Mouse (Mus musculus): ENCODE data around the gene Cd300lg.
A peak's percentile ranks its signal among the peaks of the same experiment; 100 is the strongest.

Cd300lg gene

GRCm38 (mm10) chr11:102041350-102041949 is at the start of gene Cd300lg:
TSS of gene Cd300lg (plus strand) at chr11:102041509.
- DNase-seq = no peak

DNA sequence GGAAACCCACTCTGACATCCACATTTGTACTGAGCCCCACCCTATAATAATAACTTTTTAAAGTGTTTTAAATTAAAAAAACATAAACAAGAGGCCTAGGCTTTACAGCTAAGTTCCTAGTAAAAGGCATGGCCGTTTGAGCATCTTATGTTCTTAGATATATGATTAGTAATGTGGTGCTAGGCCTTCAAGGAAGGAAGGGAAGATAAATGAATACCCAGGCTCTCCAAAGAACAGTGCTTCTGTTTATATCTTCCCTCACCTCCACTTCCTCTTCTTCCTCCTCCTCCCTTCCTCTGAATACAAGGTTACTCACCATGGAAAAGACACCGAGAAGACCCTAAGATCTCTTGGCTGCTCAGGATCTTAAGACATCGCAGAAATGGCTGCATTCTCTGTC is 49.5 kb upstream of the Cd300lg start:
- no peak for DNase-seq

DNA sequence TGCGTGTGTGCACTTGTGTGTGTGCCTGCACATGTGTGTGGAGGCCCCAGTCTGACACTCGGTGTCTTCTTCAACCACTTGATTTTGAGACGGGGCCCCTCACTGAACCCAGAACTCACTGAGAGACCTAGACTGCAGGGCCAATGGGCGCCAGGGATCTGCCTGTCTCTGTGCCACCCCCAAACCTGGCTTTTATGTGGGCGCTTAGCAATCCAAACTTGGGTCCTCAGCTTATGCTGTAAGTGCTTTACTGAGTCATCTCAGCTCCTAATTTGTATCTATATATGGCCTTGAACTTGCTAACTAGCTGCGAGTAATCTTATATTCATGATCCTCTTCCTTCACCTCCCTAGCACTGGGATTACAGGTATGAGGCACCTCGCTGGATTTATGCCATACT is 48.9 kb upstream of the Cd300lg start:
- no peak for DNase-seq

- no peak for DNase-seq
Measured at GRCm38 (mm10) chr11:101994100-101994499, 47.2 kb upstream of the Cd300lg start.

DNA sequence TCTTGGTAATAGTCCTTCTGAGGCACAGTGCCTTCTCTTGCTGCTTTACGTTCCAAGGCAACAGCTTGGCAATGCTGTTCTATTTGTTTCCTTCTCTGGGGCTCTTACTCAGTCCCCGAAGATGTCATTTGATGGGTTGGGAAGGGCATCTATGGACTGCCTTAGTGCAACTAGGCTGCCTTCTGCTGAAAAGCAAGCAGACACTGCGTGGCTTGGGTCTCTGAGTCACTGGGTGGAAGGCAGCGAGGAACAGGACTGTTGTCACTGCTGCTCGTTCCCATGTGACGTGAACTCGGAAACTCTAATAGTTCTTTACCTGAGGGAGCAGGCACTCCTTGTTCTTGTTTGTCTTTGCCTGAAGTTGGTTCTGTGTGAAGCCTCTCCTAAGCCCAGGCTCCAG is 45.4 kb upstream of the Cd300lg start:
- no peak for DNase-seq

DNA sequence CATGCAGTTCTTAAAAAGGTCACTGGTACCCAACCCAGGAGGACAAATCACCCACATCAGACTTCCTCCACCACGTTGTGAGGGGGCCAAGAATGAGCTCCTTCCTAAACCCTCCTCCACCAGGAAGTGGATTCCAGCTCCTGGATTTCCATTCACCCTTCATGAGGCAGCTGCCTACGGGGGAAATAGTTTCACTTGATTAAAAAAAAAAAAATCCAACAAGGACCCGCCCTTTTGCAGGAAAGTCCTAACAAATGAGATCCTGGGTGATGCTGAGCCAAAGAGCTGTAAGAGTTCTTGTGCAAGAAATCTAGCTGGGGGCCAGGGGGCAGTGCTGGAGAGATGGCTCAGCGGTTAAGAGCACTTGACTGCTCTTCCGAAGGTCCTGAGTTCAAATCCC is 43.1 kb upstream of the Cd300lg start:
- DNase-seq = peak; percentile 27 to 52

DNA sequence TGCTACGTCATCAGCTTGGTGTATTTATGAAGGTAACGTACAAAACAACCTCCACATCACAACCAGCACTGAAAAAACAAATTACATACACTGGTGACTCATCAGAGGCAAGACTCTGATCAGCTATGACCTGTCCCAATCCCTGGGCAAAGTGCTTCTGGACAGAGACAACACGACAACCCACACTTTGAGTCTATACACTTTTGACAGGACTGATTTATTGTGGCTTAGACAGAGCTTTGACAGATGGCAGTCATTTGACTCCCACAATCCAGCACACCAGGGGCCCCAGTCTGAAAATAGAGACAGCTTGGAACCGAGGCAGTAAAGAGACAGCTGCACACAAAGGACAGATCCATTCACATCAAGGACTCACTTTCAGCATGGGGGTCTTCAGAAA is 41.8 kb upstream of the Cd300lg start:
- DNase-seq = no peak

GRCm38 (mm10) chr11:102004251-102004650 is 37.1 kb upstream of the Cd300lg start:
- no peak for DNase-seq

DNA sequence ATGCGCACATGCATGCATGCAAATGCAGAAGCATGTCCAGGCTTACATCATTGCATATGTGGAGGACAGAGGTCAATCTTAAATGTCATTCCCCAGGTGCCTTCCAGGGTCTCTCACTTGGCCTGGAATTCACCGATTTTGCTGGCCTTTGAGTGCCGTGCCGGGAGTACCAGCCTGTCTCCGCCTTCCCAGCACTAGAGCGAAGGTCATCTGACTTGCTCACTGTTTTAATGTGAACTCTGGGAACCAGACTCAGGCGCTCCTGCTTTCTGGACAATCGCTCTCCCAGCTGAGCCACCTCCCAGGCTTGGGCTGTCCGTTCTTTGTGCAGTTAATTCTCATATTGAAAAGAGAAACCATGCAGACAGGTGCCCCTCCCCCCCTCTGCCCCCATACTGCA is 35.0 kb upstream of the Cd300lg start:
- no peak for DNase-seq

GRCm38 (mm10) chr11:102006688-102007087 is 34.6 kb upstream of the Cd300lg start:
- DNase-seq = no peak

GRCm38 (mm10) chr11:102008372-102008771 is 32.9 kb upstream of the Cd300lg start:
- no peak for DNase-seq

GRCm38 (mm10) chr11:102008954-102009637 is 32.2 kb upstream of the Cd300lg start:
- DNase-seq = no peak

GRCm38 (mm10) chr11:102010140-102010539 is 31.2 kb upstream of the Cd300lg start:
- DNase-seq = no peak

- no peak for DNase-seq
Measured at GRCm38 (mm10) chr11:102011510-102011909, 29.8 kb upstream of the Cd300lg start.

- DNase-seq = no peak
Measured at GRCm38 (mm10) chr11:102013201-102013600, 28.1 kb upstream of the Cd300lg start.

DNA sequence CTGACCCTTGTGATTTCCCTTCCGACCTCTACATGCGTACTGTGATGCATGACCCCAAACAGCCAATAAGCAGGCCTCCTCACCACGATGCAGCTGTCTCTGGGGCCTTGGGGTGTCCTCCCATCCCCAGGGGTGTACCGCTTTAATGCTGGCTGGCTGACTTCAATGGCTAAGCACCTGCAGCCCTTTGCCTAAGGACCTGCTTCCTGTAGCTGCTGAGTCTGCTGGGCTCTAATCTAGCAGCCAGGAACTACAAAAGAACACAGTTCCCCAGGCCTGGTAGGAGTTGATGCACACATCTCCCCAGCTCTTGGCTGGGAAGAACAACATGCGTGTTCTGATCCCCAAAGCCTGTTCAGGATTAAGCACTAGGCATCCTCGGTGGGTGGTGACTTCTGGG is 25.8 kb upstream of the Cd300lg start:
- DNase-seq = no peak

DNA sequence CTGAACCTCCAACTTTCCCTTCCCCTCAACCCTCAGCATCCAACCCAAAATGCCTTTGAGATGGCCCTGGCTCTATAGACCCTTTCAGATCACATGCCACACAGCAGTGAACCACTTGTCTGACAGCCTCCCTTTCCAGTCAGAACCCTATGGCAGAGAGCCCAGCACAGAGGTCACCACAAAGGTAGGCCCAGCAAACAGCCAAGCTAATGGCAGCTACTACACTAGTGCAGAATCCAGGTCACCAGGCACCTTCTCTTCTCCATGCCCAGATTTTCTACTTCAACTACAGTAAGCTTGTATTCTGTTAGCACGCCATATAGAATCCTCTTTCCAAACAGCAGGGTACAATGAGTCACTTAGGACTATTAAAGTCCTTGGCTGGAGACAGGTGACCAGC is 25.2 kb upstream of the Cd300lg start:
- DNase-seq = no peak

GRCm38 (mm10) chr11:102019736-102020135 is 21.6 kb upstream of the Cd300lg start:
- DNase-seq = no peak

DNA sequence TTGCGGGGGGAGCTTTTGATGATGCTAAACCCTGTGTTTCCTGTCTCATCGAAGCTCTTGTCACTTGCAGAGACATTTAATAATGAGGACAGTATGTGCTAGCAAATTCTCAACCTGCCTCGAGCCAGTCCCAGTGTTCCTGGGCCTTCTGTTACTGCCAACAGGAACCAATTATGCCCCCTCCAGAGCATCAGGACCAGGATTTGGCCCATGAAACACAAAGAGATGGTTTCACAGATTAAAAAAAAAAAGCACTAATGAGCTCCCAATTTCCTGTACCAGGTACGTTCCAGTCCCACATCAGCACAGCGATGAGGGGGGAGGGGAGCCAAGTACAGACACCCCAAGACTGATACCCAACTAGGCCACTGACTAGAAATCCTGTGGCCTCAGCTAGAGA is 20.1 kb upstream of the Cd300lg start:
- DNase-seq = no peak

GRCm38 (mm10) chr11:102023406-102023805 is 17.9 kb upstream of the Cd300lg start:
- DNase-seq = no peak

DNA sequence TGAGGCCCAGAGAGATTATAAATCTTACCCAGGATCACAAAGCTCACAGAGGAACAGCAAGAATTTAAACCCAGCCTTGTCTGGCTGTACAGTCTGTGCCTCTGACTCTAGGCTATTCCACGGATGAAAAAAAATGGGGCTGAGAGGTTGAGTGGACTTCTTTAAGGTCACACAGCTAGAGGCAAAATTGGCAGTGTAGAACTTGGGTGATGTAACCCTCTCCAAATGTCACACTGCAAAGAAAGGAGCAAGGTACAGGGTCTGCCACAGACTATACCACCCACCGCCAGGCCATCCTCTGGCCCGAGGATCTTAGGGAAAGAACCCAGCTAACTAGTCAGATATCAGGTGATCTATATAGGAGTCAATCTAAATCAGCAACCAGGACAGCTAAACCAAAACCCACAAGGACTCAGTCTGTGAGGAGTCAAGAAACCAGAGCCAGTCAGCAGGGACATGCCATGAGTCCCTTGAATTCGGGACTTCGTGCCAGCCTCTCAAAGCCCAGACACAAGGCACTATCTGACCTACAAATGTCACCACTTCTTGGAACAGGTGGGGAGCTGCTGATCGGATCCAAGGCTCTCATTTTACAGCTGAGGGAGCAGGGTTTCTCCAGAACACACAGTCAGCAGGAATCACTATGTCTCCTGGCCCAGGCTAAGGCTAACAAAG is 17.1 kb upstream of the Cd300lg start:
- DNase-seq = no peak

DNA sequence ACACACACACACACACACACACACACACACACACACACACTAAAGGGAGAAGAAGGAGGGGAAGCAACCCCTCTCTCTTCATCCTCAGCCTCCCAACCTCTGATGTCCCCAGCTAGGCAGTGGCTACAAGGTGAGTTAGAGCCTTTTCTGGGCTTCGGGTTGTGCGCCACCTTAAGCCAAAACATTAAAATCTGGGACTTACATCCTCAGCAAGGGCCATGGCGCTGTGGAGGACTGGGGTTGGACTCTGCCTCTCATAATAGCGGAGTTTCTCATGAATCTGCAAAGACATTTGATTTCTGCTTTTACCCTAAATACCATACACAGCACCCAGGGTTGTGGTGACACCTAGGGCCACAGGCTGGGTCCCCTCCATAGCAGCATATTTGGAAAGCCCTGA is 16.4 kb upstream of the Cd300lg start:
- DNase-seq = no peak

DNA sequence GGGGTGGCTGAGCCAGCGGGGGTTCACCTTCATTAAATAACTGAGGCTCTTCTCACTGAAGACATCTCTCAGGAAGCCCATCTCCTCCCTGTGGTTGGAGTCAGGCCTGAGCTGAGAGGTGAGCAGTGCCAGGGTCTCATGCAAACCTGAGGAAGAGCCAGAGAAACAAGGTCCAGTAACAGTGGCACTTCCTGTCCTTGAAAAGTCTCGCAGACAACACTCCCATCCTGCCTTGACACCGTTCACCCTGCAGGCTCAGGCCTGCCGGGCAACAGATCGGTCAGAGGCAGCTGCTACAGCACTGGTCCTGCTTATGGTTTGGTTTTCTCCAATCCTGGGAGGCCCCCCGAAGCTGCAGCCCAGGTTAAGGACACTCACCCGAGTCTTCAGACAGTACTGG is 16.0 kb upstream of the Cd300lg start:
- peak in 1 of 2 experiments; percentile 16 for DNase-seq

GRCm38 (mm10) chr11:102025991-102026660 is 15.2 kb upstream of the Cd300lg start:
- peak; percentile 41 to 50 for DNase-seq

Measured in kidney, postnatal 4 days (tissue).